Mouse (Mus musculus) right cerebral cortex, postnatal 10 days (tissue): ENCODE measurements around the gene Fbxl16.

Experiments
- DNase-seq, 2 experiments: peaks; one replicate each; pipeline ENCODE4 v3.0.0; 2021; ENCODE audit warnings: low spot score in 2 of 2

Gene Fbxl16

DNA sequence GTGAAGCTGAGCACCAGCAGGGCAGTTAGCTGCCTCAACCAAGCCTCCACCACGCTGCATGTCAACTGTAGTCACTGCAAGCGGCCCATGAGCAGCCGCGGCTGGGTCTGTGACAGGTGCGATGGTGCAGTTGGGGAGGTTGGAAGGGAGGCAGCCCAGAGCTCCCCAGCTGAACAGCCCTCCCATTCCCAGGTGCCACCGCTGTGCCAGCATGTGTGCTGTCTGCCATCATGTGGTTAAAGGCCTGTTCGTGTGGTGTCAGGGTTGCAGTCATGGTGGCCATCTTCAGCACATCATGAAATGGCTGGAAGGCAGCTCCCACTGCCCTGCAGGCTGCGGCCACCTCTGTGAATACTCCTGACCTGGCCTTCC is 19.3 kb downstream of the Fbxl16 start:
- peak in 1 of 2 experiments; percentile 40 for DNase-seq

DNA sequence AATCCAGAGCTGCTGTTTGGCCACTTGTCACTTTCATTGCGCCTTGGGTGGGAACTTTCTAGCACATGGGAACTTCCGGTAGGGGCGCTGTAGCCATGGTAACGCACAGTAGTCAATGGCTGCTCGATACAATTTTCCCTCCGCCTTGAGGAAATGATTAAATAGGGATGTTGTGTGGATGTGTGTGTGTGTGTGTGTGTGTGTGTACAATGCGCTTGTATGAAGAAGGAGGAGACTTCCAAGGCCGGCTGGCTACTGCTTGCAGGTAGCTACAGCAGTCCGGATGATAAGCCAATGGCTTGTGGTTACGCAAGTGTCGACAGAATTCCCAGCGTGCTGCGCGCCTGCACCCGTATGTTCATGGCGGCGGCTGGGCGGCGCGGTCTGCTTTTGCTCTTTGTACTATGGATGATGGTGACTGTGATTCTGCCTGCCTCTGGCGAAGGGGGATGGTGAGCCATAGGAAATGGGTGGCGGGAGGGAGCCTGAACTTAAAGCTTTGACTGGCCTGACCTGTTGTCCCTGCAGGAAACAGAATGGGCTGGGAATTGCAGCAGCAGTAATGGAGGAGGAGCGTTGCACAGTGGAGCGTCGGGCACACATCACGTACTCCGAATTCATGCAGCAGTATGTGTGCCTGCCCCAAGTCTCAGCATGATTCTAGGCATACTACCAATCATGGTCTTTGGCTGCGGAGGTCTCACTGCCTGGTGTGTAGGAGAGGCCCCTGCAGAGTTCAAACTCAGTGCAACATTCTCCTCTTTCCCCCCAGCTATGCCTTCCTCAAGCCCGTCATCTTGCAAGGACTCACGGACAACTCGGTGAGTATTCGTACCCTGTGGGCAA is 20.1 kb downstream of the Fbxl16 start, which contains the start of gene Jmjd8:
Gene Jmjd8, plus strand, starts transcription at position 156 of the 846 bp plus-strand sequence.
- DNase-seq = peak; percentile 90 to 93

GRCm38 (mm10) chr17:25829558-25830017 is 20.7 kb downstream of the Fbxl16 start:
- DNase-seq = peak in 1 of 2 experiments; percentile 32

- no peak for DNase-seq
Measured at GRCm38 (mm10) chr17:25830200-25830753, 21.4 kb downstream of the Fbxl16 start.

DNA sequence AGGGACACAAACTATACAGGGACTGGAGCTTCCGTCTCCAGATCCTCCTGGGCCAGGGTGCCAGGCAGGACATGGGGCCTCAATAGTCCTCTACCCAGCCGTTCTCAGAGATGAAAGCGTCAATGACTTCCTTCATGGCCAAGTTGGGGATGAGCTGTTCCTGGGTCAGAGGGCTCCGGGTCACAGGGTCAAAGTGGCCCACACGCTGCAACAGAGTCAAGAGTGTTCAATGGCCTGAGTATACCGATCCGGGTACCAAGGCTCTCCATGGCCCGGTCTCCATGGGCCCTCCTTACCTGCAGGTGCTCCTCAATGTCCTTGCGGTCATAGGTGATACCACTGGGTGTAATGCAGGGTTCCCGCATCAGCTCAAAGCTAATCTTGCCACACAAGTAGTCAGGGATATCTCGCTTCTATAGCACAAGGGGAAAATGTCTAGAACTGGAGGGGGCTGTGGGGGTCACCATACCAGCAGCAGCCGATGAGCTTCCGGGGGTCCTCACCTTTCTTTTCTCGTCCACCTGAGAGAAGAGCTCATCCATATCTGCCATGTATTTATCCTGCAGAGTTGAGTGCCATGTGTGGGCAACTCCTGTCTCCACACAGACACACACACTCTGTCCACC is 22.0 kb downstream of the Fbxl16 start:
- DNase-seq = peak in 1 of 2 experiments; percentile 61

GRCm38 (mm10) chr17:25831451-25832281 is 22.8 kb downstream of the Fbxl16 start:
- peak in 1 of 2 experiments; percentile 72 for DNase-seq

GRCm38 (mm10) chr17:25832436-25833290 is 23.8 kb downstream of the Fbxl16 start:
- DNase-seq = peak; percentile 99

GRCm38 (mm10) chr17:25833291-25833663 is 24.4 kb downstream of the Fbxl16 start, which contains the start of gene Stub1:
Stub1 (minus strand) TSS chr17:25833404.
- DNase-seq = peak; percentile 90 to 94

DNA sequence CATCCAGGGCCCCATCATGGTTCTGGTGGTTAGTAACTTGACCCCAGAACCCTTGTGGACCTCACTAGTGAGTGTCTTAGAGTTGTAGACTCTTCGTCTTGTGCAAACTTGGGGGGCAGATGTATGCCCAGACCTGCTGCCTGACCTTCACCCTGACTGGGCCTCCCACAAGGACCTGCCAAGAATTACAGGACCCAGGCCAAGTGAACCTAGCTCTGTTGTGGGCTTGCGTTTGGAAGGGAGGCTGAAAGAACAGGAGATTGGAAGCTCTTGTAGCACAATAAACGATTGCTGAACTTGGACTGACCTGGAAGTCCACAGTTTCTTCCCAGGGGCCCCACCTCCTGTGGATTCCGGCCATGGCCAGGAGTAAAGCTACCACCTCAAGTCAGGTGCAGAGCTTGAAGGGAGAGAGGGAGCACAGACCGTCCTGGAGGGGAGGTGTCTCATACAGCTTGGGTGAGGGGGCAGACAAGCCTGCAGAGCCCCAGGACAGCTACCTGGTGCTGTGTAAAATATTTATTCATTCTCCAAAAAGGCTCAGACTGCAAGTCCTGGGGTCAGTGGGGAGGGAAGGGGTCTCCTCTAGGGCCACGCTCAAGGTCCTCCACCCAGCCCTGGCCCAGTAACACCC is 25.2 kb downstream of the Fbxl16 start:
- DNase-seq = no peak

DNA sequence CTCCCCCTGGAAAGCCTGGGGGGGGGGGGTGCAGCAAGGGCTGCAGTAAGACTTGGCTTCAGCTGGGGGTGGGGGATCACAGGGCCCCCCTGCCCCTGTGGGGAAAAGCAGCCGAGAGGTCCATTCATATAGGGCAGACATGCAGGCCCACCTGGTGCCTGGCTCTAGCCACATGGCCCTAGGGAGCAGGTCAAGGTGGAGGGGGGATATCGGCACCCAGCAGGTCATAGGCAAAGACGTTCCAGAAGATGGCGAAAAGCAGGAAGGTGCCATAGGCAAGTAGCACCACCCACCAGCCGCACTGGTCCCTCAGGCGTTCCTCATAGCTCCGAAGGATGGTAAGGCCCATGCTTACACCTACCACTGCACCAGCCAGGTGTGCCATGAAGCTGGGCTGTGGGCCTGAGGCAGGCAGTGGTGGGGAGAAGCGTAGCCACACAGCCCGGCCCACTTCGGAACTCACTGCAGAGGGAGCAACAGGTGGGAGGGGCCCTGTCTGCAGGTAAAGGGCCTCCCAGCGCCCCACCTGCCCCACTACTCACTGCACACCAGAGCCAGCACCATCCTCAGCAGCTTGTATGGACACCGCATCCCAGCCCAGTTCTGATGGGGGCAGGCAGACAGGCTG is 25.8 kb downstream of the Fbxl16 start:
- peak in 1 of 2 experiments; percentile 61 for DNase-seq

- DNase-seq = peak in 1 of 2 experiments; percentile 53
Measured at GRCm38 (mm10) chr17:25835301-25835700, 26.4 kb downstream of the Fbxl16 start.

DNA sequence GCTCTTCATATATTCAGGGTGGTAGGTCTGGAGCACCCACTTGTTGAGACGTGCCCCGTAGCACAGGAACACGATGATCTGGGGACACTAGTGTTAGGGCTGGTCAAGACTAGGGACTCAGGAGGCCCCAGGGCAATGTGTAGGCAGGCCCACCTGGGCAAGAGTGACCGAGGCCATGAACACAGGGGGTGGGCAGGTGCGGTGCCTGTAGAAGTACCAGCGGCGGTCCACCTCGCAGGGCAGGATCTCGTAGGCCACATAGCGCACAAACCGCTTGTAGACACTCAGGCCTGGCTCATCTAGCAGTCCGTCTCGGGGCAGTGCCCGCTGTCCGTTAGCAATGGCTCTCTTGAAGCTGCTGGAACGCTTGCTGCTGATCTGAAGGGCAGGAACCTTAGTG is 26.9 kb downstream of the Fbxl16 start:
- DNase-seq = peak in 1 of 2 experiments; percentile 65

- peak in 1 of 2 experiments; percentile 63 for DNase-seq
Measured at GRCm38 (mm10) chr17:25836397-25837075, 27.7 kb downstream of the Fbxl16 start.

GRCm38 (mm10) chr17:25837076-25837410 is 28.2 kb downstream of the Fbxl16 start, which contains the start of gene Rhbdl1:
Rhbdl1 (minus strand) TSS chr17:25837295.
- peak; percentile 94 for DNase-seq

GRCm38 (mm10) chr17:25837533-25837932 is 28.6 kb downstream of the Fbxl16 start:
- peak in 1 of 2 experiments; percentile 59 for DNase-seq

DNA sequence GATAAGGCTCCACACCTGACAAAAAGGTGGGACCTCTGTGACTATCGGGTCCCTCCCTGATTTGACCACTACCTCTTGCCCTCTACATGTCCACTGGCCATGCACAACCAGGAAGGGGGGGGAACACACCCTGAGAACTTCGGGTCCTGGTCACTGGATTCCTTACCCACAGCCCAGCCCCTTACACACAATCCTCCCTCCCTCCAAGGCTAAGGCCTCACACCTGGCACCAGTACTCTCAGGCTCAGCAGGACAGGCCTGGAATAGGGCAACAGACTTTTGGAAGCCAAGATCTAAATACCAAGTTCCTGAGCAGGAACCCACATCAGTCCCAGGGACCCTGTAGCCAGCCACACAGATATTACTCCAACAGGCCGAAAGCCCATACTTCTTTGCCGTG is 30.0 kb downstream of the Fbxl16 start:
- no peak for DNase-seq

DNA sequence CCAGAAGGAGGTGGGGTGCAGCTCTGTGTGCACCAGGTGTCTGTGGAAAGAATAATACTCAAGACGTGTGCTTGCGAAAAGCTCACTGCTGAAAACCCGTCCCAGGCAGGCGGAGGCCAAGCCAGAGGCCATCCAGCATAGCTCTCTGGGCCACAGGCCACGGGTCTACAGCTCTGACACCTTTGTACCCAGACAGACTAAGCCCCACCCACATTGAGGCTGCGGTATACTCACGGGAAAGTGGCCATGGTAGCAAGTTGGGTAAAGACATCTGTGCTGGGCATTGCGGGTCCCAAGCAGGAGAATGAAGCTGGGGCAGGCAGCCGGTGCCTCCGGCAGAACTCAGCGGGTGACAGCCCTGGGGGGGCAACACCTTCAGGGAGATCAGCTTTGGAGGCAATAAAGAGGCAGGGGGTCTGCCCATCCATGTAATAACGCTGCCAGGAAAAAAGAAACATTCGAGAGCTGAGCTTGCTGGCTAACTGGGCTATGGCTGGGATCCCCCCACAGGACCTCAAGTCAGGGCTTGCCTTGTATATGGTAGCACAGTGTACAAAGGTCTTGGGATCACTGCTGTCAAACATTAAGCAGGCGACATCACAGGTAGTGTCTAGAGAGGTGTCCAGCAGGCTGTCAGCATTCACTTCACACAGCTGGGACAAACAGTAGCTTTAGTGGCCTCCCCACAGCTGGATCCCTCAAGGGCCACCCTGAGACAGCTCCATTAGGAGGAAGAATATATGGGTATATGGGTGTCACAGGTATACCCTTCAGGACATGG is 30.8 kb downstream of the Fbxl16 start:
- DNase-seq = no peak

DNA sequence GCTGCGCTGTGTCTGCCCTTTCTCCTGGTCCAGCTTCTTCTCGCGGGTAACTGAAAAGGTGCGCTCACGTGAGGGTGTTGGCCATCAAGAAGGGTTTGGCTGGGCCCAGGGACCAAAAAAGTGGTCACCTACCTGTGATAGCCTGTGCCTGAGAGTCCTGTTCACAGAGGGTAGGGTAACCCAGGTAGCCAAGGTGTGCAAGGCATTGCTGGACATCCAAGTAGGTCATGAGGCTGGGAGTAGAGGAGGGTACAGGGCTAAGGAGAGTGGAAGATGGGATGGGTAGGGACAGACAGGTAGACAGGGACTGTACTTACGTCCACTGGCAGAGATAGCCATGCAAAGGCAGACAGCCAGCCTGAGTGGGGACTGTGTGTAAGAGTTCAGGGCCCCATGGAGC is 31.6 kb downstream of the Fbxl16 start:
- DNase-seq = no peak
